Mouse (Mus musculus) G1E (cell line): ENCODE data around the gene Tesk1. TPM values are rescaled to one million over a fixed set of nuclear protein-coding genes. Genes with fewer than 3 reads are reported as not detected.

Experiments
- ATAC-seq: 2 replicates; pipeline ENCODE4 v1.8.0; 2016; ENCODE audit warnings: mild to moderate bottlenecking; ENCODE audit not compliant: insufficient number of reproducible peaks, poor library complexity, low FRiP score, severe bottlenecking; ENCODE audit errors: extremely low read depth
- DNase-seq: peaks from one replicate; pipeline ENCODE4 v3.0.0; 2012; ENCODE audit warnings: low spot score
- H3K27me3 ChIP-seq: 2 replicates; pipeline ENCODE4 v1.6.1; 2012; ENCODE audit warnings: mild to moderate bottlenecking, low read length, inconsistent platforms; ENCODE audit not compliant: insufficient read depth
- H3K36me3 ChIP-seq: replicated peaks from 2 replicates; pipeline ENCODE3; 2012; ENCODE audit warnings: mild to moderate bottlenecking, inconsistent platforms
- H3K4me1 ChIP-seq: 2 replicates; pipeline ENCODE4 v1.6.1; 2012; ENCODE audit warnings: low read depth, low read length, inconsistent platforms, mixed read lengths; ENCODE audit not compliant: insufficient read depth
- H3K4me3 ChIP-seq: 2 replicates; pipeline ENCODE4 v1.5.1; 2012; ENCODE audit warnings: low read depth, mild to moderate bottlenecking, inconsistent platforms, low read length, moderate library complexity, mixed read lengths
- H3K9me3 ChIP-seq: replicated peaks from 2 replicates; pipeline ENCODE4 v1.6.1; 2012; ENCODE audit warnings: inconsistent platforms
- CTCF ChIP-seq: IDR thresholded peaks from 2 replicates; pipeline ENCODE4 v1.5.1; 2012; ENCODE audit warnings: low read depth, low read length, inconsistent platforms, mixed read lengths
- GATA1 ChIP-seq: IDR thresholded peaks from 2 replicates; pipeline ENCODE4 v1.6.1; 2012; ENCODE audit warnings: borderline replicate concordance, low read length, inconsistent platforms, mixed read lengths
- GATA2 ChIP-seq: IDR thresholded peaks from 2 replicates; pipeline ENCODE4 v1.6.1; 2012; ENCODE audit warnings: low read depth, low read length, inconsistent platforms, borderline replicate concordance
- POLR2AphosphoS5 ChIP-seq: IDR thresholded peaks from 2 replicates; pipeline ENCODE4 v1.6.1; 2012; ENCODE audit warnings: low read depth, low read length, inconsistent platforms; ENCODE audit not compliant: insufficient replicate concordance
- TAL1 ChIP-seq: conservative IDR thresholded peaks from 2 replicates; pipeline ENCODE4 v1.6.1; 2012; ENCODE audit warnings: low read depth, low read length, inconsistent platforms, mixed read lengths
- polyA plus RNA-seq: library from polyadenylated mRNA; stranded (reverse); fragments of >175 nt; gene quantifications from 2 replicates; pipeline ENCODE4 v1.2.3, GENCODE M21; 2012
- total RNA-seq, 2 experiments: library from RNA; stranded (forward) in 1 of 2; stranded (reverse) in 1 of 2; fragments of 200-1000 nt in 1 of 2; fragments of >200 nt in 1 of 2; fragmentation: Nextera tagmentation in 1 of 2; gene quantifications; 2 replicates each; pipeline ENCODE4 v1.2.3; 2014 to 2017

Tesk1 gene
- total and polyA plus RNA-seq, 3 experiments, result 8.7 to 55.8 (median 26.3) TPM

- TF ChIP-seq TAL1 (no peak), GATA2 (no peak), CTCF (no peak), POLR2AphosphoS5 (no peak), GATA1 (no peak)
- DNase-seq, result no peak
- ATAC-seq, result no peak
- no peaks in the 10 kb centered on the region for H3K36me3 ChIP-seq
- H3K27me3 ChIP-seq, result peaks cover 42% of the 10 kb centered on the region
- H3K4me3 ChIP-seq, result no peak overlapping the region
- H3K9me3 ChIP-seq, result no peaks in the 10 kb centered on the region
- no peaks in the 10 kb centered on the region; the same call in 1 of the 2 replicates for H3K4me1 ChIP-seq
Measured at GRCm38 (mm10) chr4:43463102-43463501, 21.4 kb downstream of the Tesk1 start.

- TF ChIP-seq CTCF (no peak), POLR2AphosphoS5 (no peak), GATA1 (no peak), TAL1 (no peak), GATA2 (no peak)
- H3K27me3 ChIP-seq, result peaks cover 34% of the 10 kb centered on the region
- H3K36me3 ChIP-seq, result no peaks in the 10 kb centered on the region
- H3K9me3 ChIP-seq, result no peaks in the 10 kb centered on the region
- DNase-seq (no peak), ATAC-seq (no peak)
- no peak overlapping the region for H3K4me3 ChIP-seq
- H3K4me1 ChIP-seq, result no peaks in the 10 kb centered on the region
Measured at GRCm38 (mm10) chr4:43465935-43466334, 24.2 kb downstream of the Tesk1 start.

- Histone ChIP-seq H3K27me3 (peaks cover 27% of the 10 kb centered on the region), H3K36me3 (no peaks in the 10 kb centered on the region), H3K4me1 (no peaks in the 10 kb centered on the region), H3K4me3 (no peak overlapping the region), H3K9me3 (no peaks in the 10 kb centered on the region)
- DNase-seq (no peak), ATAC-seq (no peak)
- TF ChIP-seq POLR2AphosphoS5 (no peak), TAL1 (no peak), GATA2 (no peak), CTCF (no peak), GATA1 (no peak)
Measured at GRCm38 (mm10) chr4:43466872-43467271, 25.1 kb downstream of the Tesk1 start.

GRCm38 (mm10) chr4:43470301-43470700, 28.6 kb downstream of the Tesk1 start:
- H3K4me3 ChIP-seq, result no peak overlapping the region
- no peaks in the 10 kb centered on the region for H3K9me3 ChIP-seq
- DNase-seq (no peak), ATAC-seq (no peak)
- no peak for TF ChIP-seq POLR2AphosphoS5
- TF ChIP-seq CTCF, result no peak
- TF ChIP-seq GATA1, result no peak
- no peak for TF ChIP-seq GATA2
- TF ChIP-seq TAL1, result no peak
- H3K36me3 ChIP-seq, result no peaks in the 10 kb centered on the region
- no peaks in the 10 kb centered on the region; the same call in 1 of the 2 replicates for H3K4me1 ChIP-seq
- peaks cover 27% of the 10 kb centered on the region for H3K27me3 ChIP-seq

GRCm38 (mm10) chr4:43473636-43474035, 31.9 kb downstream of the Tesk1 start:
- peaks cover 12% of the 10 kb centered on the region for H3K27me3 ChIP-seq
- ATAC-seq, result no peak

GRCm38 (mm10) chr4:43476604-43477003, 34.9 kb downstream of the Tesk1 start:
- Histone ChIP-seq H3K4me3 (no peak overlapping the region), H3K36me3 (no peaks in the 10 kb centered on the region), H3K4me1 (peaks cover 8% of the 10 kb centered on the region), H3K27me3 (peaks cover 9% of the 10 kb centered on the region), H3K9me3 (no peaks in the 10 kb centered on the region)
- DNase-seq (no peak), ATAC-seq (no peak)
- TF ChIP-seq GATA1 (no peak), CTCF (no peak), POLR2AphosphoS5 (no peak), TAL1 (no peak), GATA2 (no peak)

More at GRCm38 (mm10) chr4:43473636-43474035, 31.9 kb downstream of the Tesk1 start:
- no peak overlapping the region for H3K4me3 ChIP-seq
- DNase-seq, result no peak
- H3K9me3 ChIP-seq, result no peaks in the 10 kb centered on the region
- no peaks in the 10 kb centered on the region for H3K36me3 ChIP-seq
- TF ChIP-seq GATA1 (no peak), TAL1 (no peak), POLR2AphosphoS5 (no peak), GATA2 (no peak), CTCF (no peak)
- H3K4me1 ChIP-seq, result peaks cover 5% of the 10 kb centered on the region
